Mouse (Mus musculus) heart, postnatal 0 days (tissue): Measurements from ENCODE around the gene Gm28308. TPM values are rescaled to one million over a fixed set of nuclear protein-coding genes. Genes with fewer than 3 reads are reported as not detected.

ENCODE experiments used
- ATAC-seq: fragments of 200-750 bp; cut with Nextera tagmentation; 2 replicates; pipeline ENCODE4 v1.8.0; 2017; ENCODE audit warnings: low read depth, moderate number of reproducible peaks, moderate library complexity; ENCODE audit not compliant: insufficient read depth
- DNase-seq: peaks from one replicate; pipeline ENCODE4 v3.0.0-alpha.2; 2016; ENCODE audit warnings: low spot score
- H3K27ac ChIP-seq: fragments of 300-500 bp; sonication (generic); 2 replicates; pipeline ENCODE4 v1.5.1; 2014; ENCODE audit warnings: low read depth, mild to moderate bottlenecking
- H3K27me3 ChIP-seq: fragments of 300-500 bp; sonication (generic); 2 replicates; pipeline ENCODE4 v1.6.1; 2014; ENCODE audit warnings: low read length, mixed read lengths; ENCODE audit not compliant: control insufficient read depth, insufficient read depth
- H3K36me3 ChIP-seq: fragments of 300-500 bp; sonication (generic); replicated peaks from 2 replicates; pipeline ENCODE4 v1.6.1; 2014; ENCODE audit warnings: low read length, mixed read lengths; ENCODE audit not compliant: control insufficient read depth, insufficient read depth
- H3K4me1 ChIP-seq: fragments of 300-500 bp; sonication (generic); 2 replicates; pipeline ENCODE4 v1.6.1; 2014; ENCODE audit warnings: antibody characterized with exemption; ENCODE audit not compliant: control insufficient read depth, insufficient read depth
- H3K4me2 ChIP-seq: fragments of 300-500 bp; sonication (generic); 2 replicates; pipeline ENCODE4 v1.6.1; 2014; ENCODE audit warnings: low read depth, mild to moderate bottlenecking, low read length, moderate library complexity
- H3K4me3 ChIP-seq: fragments of 300-500 bp; sonication (generic); 2 replicates; pipeline ENCODE4 v1.5.1; 2014; ENCODE audit warnings: low read depth, low read length
- H3K9ac ChIP-seq: fragments of 300-500 bp; sonication (generic); replicated peaks from 2 replicates; pipeline ENCODE4 v1.6.1; 2014; ENCODE audit warnings: low read depth, low read length, mixed read lengths
- H3K9me3 ChIP-seq: fragments of 300-500 bp; sonication (generic); replicated peaks from 2 replicates; pipeline ENCODE4 v1.6.1; 2016; ENCODE audit warnings: low read length; ENCODE audit not compliant: control insufficient read depth
- CTCF ChIP-seq: IDR thresholded peaks from 2 replicates; pipeline ENCODE4 v1.5.1; 2016; ENCODE audit warnings: antibody characterized with exemption, control low read depth, low read depth
- EP300 ChIP-seq: IDR thresholded peaks from 2 replicates; pipeline ENCODE4 v1.6.1; 2016; ENCODE audit warnings: antibody characterized with exemption, low read depth
- WGBS: fragments of 180-500 bp; shearing (Covaris S2); extraction: QIAGEN DNeasy Blood & Tissue Kit; methylation state at CpG from one replicate; pipeline ENCODE4 v1.1.7; 2014; 5-methylcytosine and 5-hydroxymethylcytosine counted together
- polyA plus RNA-seq: library from polyadenylated mRNA; unstranded; fragments of >200 nt; fragmentation: Nextera tagmentation; extraction: Ambion mirVana; gene quantifications from 2 replicates; pipeline ENCODE4 v1.2.1, GENCODE M21; 2015
- total RNA-seq: library from RNA; depleted of rRNA; stranded (reverse); fragments of >200 nt; gene quantifications from 2 replicates; pipeline ENCODE4 v1.2.3, GENCODE M21; 2014; ENCODE audit warnings: low replicate concordance

The Gm28308 gene
- total and polyA plus RNA-seq, 2 experiments from 2014 or later = not detected

DNA sequence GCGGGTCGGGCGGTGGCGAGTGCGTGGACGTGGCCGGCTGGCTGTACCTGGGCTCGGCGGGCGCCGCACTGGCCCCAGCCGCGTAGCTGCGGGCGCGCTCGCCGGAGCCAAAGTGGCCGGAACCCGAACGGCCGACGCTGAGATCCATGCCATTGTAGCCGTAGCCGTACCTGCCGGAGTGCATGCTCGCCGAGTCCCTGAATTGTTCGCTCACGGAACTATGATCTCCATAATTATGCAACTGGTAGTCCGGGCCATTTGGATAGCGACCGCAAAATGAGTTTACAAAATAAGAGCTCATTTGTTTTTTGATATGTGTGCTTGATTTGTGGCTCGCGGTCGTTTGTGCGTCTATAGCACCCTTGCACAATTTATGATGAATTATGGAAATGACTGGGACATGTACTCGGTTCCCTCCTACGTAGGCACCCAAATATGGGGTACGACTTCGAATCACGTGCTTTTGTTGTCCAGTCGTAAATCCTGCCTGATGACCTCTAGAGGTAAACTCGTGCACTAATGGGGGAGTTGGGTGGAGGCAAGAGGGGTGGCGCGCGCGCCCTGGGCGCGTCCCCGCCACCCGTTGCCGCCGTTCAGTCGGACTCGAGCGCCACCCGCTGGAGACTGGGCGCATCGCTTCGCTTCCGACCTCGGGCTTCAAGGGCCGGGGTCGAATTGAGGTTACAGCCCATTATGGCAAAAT lies 8.9 kb downstream of the Gm28308 start, which contains the start of gene Hoxa5:
Gene Hoxa5, minus strand, starts transcription at position 538 of the 703 bp plus-strand sequence.
- ATAC-seq = no peak; the same call in 1 of the 2 replicates
- DNase-seq = no peak
- TF ChIP-seq EP300 (no peak), CTCF (peak; percentile 64)
- Histone ChIP-seq H3K4me1 (no peaks in the 10 kb centered on the region), H3K4me3 (peak within 1 kb of the TSS; percentile 48), H3K4me2 (peak within 1 kb of the TSS; percentile 56), H3K36me3 (no peaks in the 10 kb centered on the region), H3K9ac (no peak within 1 kb of the TSS; the same call in 1 of the 2 replicates), H3K9me3 (no peaks in the 10 kb centered on the region), H3K27me3 (peaks cover 99% of the 10 kb centered on the region), H3K27ac (no peak within 1 kb of the TSS)
- WGBS = under 1% methylated on average over 65 of the region's 65 CpGs

GRCm38 (mm10) chr6:52203371-52204049 lies 9.6 kb downstream of the Gm28308 start:
- no peaks in the 10 kb centered on the region for H3K36me3 ChIP-seq
- H3K9ac ChIP-seq = no peak overlapping the region; the same call in 1 of the 2 replicates
- ATAC-seq (0 out of 2 replicates have a peak, but pooled peaks have one; percentile 27), DNase-seq (no peak)
- no peaks in the 10 kb centered on the region for H3K9me3 ChIP-seq
- peaks cover 99% of the 10 kb centered on the region for H3K27me3 ChIP-seq
- H3K4me3 ChIP-seq = peak overlapping the region; percentile 48
- TF ChIP-seq CTCF (no peak), EP300 (no peak)
- no peak overlapping the region for H3K27ac ChIP-seq
- WGBS = 2% methylated on average over 46 of the region's 46 CpGs
- no peaks in the 10 kb centered on the region for H3K4me1 ChIP-seq
- H3K4me2 ChIP-seq = peak overlapping the region; percentile 56

GRCm38 (mm10) chr6:52203121-52203370 lies 10.1 kb downstream of the Gm28308 start:
- DNase-seq = no peak
- TF ChIP-seq CTCF (no peak), EP300 (no peak)
- Histone ChIP-seq H3K9ac (no peak overlapping the region), H3K4me1 (no peaks in the 10 kb centered on the region), H3K4me3 (peak overlapping the region; percentile 48), H3K27me3 (peaks cover 99% of the 10 kb centered on the region), H3K4me2 (peak overlapping the region; percentile 56), H3K36me3 (no peaks in the 10 kb centered on the region), H3K27ac (no peak overlapping the region), H3K9me3 (no peaks in the 10 kb centered on the region)
- no peak for ATAC-seq
- WGBS = 4% methylated on average over 10 of the region's 10 CpGs

DNA sequence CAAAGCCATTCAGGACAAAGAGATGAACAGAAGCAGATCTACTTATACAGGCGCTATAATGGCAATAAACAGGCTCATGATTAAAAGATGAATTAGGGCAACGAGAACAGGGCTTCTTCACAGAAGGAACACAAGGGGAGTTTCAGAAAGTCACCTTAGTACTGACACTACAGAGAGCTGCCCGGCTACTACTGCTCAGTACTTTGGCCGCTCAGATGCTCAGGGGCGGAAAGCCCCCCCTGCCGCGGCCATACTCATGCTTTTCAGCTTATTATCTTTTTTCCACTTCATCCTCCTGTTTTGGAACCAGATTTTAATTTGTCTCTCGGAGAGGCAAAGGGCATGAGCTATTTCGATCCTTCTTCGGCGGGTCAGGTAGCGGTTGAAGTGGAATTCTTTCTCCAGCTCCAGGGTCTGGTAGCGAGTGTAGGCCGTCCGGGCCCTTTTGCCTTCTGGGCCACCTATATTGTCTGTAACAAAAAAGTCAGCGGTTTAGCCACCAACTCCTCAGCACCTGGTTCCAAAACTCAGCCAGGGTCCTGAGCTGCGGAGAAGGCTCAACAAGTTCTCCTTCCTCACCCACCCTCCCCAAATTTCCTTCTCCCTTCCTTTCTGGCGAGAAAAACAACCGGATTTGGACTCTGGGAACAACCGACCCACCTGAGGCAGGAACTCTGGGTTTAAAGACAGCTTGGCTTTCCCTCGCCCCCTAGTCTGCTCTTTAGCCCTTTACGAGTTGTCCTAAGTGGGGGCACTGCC lies 10.6 kb downstream of the Gm28308 start:
- Histone ChIP-seq H3K27ac (no peak overlapping the region), H3K4me3 (peak overlapping the region; percentile 48), H3K9ac (no peak overlapping the region), H3K4me1 (no peaks in the 10 kb centered on the region), H3K36me3 (no peaks in the 10 kb centered on the region), H3K4me2 (peak overlapping the region; percentile 56), H3K9me3 (no peaks in the 10 kb centered on the region), H3K27me3 (peaks cover 100% of the 10 kb centered on the region)
- TF ChIP-seq EP300 (no peak), CTCF (no peak)
- ATAC-seq (no peak), DNase-seq (no peak)
- WGBS = 15% methylated on average over 22 of the region's 22 CpGs

DNA sequence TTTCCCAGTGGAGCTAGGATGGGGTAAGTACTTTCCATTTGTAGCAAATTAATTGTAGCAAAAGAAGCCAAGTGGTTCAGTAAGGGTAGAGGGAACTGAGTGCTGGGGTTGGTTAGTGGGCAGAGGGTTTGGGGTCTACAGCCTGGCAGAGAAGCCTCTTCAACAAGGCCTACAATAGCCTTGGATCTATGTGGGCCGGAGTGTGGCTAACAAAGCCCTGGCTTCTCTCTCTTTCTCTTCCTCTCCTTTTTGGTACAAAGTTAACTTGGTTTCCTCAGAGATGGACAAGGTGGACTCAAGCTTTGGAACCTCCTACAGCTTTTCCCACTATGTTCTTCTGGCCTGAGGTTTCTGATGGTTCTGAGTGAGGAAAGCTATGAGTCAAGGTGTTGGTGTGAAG lies 11.9 kb downstream of the Gm28308 start:
- ATAC-seq (no peak), DNase-seq (no peak)
- no peak overlapping the region for H3K9ac ChIP-seq
- H3K36me3 ChIP-seq = no peaks in the 10 kb centered on the region
- 21% methylated on average over 1 of the region's 1 CpGs for WGBS
- TF ChIP-seq EP300 (no peak), CTCF (no peak)
- no peak overlapping the region for H3K4me3 ChIP-seq
- peaks cover 100% of the 10 kb centered on the region for H3K27me3 ChIP-seq
- H3K4me2 ChIP-seq = no peak overlapping the region
- H3K4me1 ChIP-seq = no peaks in the 10 kb centered on the region
- no peak overlapping the region for H3K27ac ChIP-seq
- no peaks in the 10 kb centered on the region for H3K9me3 ChIP-seq
